In the genomic region with DNA sequence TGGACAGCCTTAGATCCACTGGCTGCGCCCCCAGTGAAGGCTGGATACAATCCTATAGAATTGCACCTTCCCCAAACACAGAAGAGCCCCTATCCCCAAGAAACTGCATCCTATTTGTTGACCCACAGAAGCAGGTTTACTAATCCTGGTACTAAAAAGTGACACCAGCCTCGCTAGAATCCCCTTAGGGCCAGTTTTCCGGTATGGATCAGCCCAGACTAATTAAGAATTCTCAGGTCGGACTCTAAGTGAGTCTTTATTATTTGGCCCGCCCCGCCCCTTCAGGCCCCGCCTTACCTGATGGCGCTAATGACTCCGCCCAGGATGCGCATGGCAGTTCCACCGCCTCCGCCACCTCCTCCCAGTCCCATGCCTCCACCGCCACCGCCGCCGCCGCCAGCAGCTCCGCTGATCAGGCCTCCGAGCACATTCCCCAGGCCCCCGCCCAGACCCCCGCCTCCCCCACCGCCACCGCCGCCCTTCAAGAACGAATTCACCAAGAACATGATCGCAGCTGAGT, we compare ENCODE assay signal across 8 mouse cellular contexts. TPM values are rescaled to one million over a fixed set of nuclear protein-coding genes. Genes with fewer than 3 reads are reported as not detected.
DNase-seq lines count a peak whose midpoint lies in the region; ATAC-seq and TF ChIP-seq lines count a peak whose summit lies in the region.

No protein-coding gene starts in this region.

- H3K4me3 ChIP-seq in hindbrain, postnatal 0 days (ENCODE audit: low read length), result peak overlapping the region; percentile 85

- peak; percentile 63 for DNase-seq in T-cell, adult 2 months (ENCODE audit: low spot score)
- peak; percentile 87 to 91 for DNase-seq in cerebellum, postnatal 10 days
- peak; percentile 56 to 63 for DNase-seq in gastrocnemius, adult 8-10 months (ENCODE audit: low spot score in 2 of 2)
- peak; percentile 84 for DNase-seq in hindbrain, postnatal 0 days (ENCODE audit: low spot score)
- peak; percentile 61 to 70 for DNase-seq in left cerebral cortex, postnatal 36 days (ENCODE audit: low spot score in 2 of 2)
- peak; percentile 66 for DNase-seq in right cerebral cortex, postnatal 14 days
- peak; percentile 74 for DNase-seq in urinary bladder, postnatal 25 days (ENCODE audit: low spot score)

- 0 out of 2 replicates have a peak, but pooled peaks cover 4% of the 10 kb centered on the region for H3K4me1 ChIP-seq in hindbrain, postnatal 0 days (ENCODE audit: insufficient read depth, low read length)

- peak overlapping the region; percentile 68 for H3K4me2 ChIP-seq in hindbrain, postnatal 0 days (ENCODE audit: low read depth, low read length)

- WGBS in hindbrain, postnatal 0 days, result 2% methylated on average over 21 of the region's 26 CpGs

- no peak for TF ChIP-seq CTCF in hindbrain, postnatal 0 days (IDR thresholded peaks at IDR 0.05; ENCODE audit: low read depth)

- intact Hi-C loops in left cerebral cortex, postnatal 36 days (cut with DNase I), result no loop called here

- peak overlapping the region; percentile 87 for H3K27ac ChIP-seq in hindbrain, postnatal 0 days

- ATAC-seq in hindbrain, postnatal 0 days, result peak; percentile 62
- ATAC-seq in megakaryocyte-erythroid progenitor cell, adult 5-6 weeks (replicated peaks; ENCODE audit: low FRiP score, low TSS enrichment, poor library complexity, severe bottlenecking), result peak; percentile 80

- H3K36me3 ChIP-seq in hindbrain, postnatal 0 days (ENCODE audit: insufficient read depth, low read length), result peaks cover 17% of the 10 kb centered on the region

- no peaks in the 10 kb centered on the region for H3K9me3 ChIP-seq in hindbrain, postnatal 0 days (ENCODE audit: low read length)

- no peaks in the 10 kb centered on the region for H3K27me3 ChIP-seq in hindbrain, postnatal 0 days (ENCODE audit: insufficient read depth, low read length)

- peak overlapping the region; percentile 83 for H3K9ac ChIP-seq in hindbrain, postnatal 0 days (replicated peaks; ENCODE audit: low read length)

RNA-seq across cellular contexts. Expression of a gene that starts 5.0 kb away (rescaled TPM):
- total RNA-seq in gastrocnemius, adult 8-10 months (2022), result 100 to 1,000 TPM; 164 to 196 (median 175) TPM
- total RNA-seq in hindbrain, postnatal 0 days (2014; rRNA removed), result 289 and 322 TPM in 2 replicates
- polyA plus RNA-seq in hindbrain, postnatal 0 days (2015; fragmentation: Nextera tagmentation; extraction: Ambion mirVana), result 83.8 and 84.6 TPM in 2 replicates
- 100 to 1,000 TPM; 175 to 181 TPM for total RNA-seq in left cerebral cortex, postnatal 36 days (2021)
- total RNA-seq in megakaryocyte-erythroid progenitor cell, adult 5-6 weeks (2014; fragmentation: Nextera tagmentation), result 148 and 186 TPM in 2 replicates
- total RNA-seq in megakaryocyte-erythroid progenitor cell, adult 5-6 weeks (2017), result 123 and 126 TPM in 2 replicates

RNA-seq across cellular contexts. Expression of a gene that starts 9.7 kb away (rescaled TPM):
- 100 to 1,000 TPM; 730 to 997 (median 888) TPM for total RNA-seq in gastrocnemius, adult 8-10 months (2022)
- total RNA-seq in hindbrain, postnatal 0 days (2014; rRNA removed), result not detected in 2 replicates
- 8.1 and 9.7 TPM in 2 replicates for polyA plus RNA-seq in hindbrain, postnatal 0 days (2015; fragmentation: Nextera tagmentation; extraction: Ambion mirVana)
- 1 to 10 TPM; 5.8 to 6.0 TPM for total RNA-seq in left cerebral cortex, postnatal 36 days (2021)
- total RNA-seq in megakaryocyte-erythroid progenitor cell, adult 5-6 weeks (2014; fragmentation: Nextera tagmentation), result 6.0 TPM in 1 of 2 replicates, not detected in the other
- total RNA-seq in megakaryocyte-erythroid progenitor cell, adult 5-6 weeks (2017), result not detected in 2 replicates

RNA-seq across cellular contexts. Expression of a gene that starts 24.1 kb away (rescaled TPM):
- total RNA-seq in gastrocnemius, adult 8-10 months (2022), result 10 to 100 TPM; 22.6 to 31.4 (median 26.4) TPM
- total RNA-seq in hindbrain, postnatal 0 days (2014; rRNA removed), result 40.6 and 46.4 TPM in 2 replicates
- 10.0 and 10.2 TPM in 2 replicates for polyA plus RNA-seq in hindbrain, postnatal 0 days (2015; fragmentation: Nextera tagmentation; extraction: Ambion mirVana)
- 10 to 100 TPM; 40.5 to 48.3 TPM for total RNA-seq in left cerebral cortex, postnatal 36 days (2021)
- total RNA-seq in megakaryocyte-erythroid progenitor cell, adult 5-6 weeks (2014; fragmentation: Nextera tagmentation), result 35.9 and 48.9 TPM in 2 replicates
- 103 and 108 TPM in 2 replicates for total RNA-seq in megakaryocyte-erythroid progenitor cell, adult 5-6 weeks (2017)

RNA-seq across cellular contexts. Expression of a gene that starts 38.1 kb away (rescaled TPM):
- 10 to 100 TPM; 55.8 to 67.4 (median 62.3) TPM for total RNA-seq in gastrocnemius, adult 8-10 months (2022)
- total RNA-seq in hindbrain, postnatal 0 days (2014; rRNA removed), result 65.9 and 98.4 TPM in 2 replicates
- 177 and 189 TPM in 2 replicates for polyA plus RNA-seq in hindbrain, postnatal 0 days (2015; fragmentation: Nextera tagmentation; extraction: Ambion mirVana)
- 10 to 100 TPM; 45.6 to 53.4 TPM for total RNA-seq in left cerebral cortex, postnatal 36 days (2021)
- 91.3 and 106 TPM in 2 replicates for total RNA-seq in megakaryocyte-erythroid progenitor cell, adult 5-6 weeks (2014; fragmentation: Nextera tagmentation)
- total RNA-seq in megakaryocyte-erythroid progenitor cell, adult 5-6 weeks (2017), result 42.0 and 46.5 TPM in 2 replicates

RNA-seq across cellular contexts. Expression of a gene that starts 38.4 kb away (rescaled TPM):
- total RNA-seq in gastrocnemius, adult 8-10 months (2022), result 10 to 100 TPM; 26.8 to 38.6 (median 31.1) TPM
- total RNA-seq in hindbrain, postnatal 0 days (2014; rRNA removed), result 123 and 129 TPM in 2 replicates
- polyA plus RNA-seq in hindbrain, postnatal 0 days (2015; fragmentation: Nextera tagmentation; extraction: Ambion mirVana), result 466 and 473 TPM in 2 replicates
- total RNA-seq in left cerebral cortex, postnatal 36 days (2021), result 100 to 1,000 TPM; 135 to 142 TPM
- total RNA-seq in megakaryocyte-erythroid progenitor cell, adult 5-6 weeks (2014; fragmentation: Nextera tagmentation), result 86.4 and 117 TPM in 2 replicates
- total RNA-seq in megakaryocyte-erythroid progenitor cell, adult 5-6 weeks (2017), result 26.2 and 49.4 TPM in 2 replicates

Comparison
In these comparisons a context has a peak if more than half of its experiments do, and no peak if none do; other contexts are left out.
1. Peak in every context shown above with its lines: DNase-seq, ATAC-seq, H3K4me3 ChIP-seq and H3K27ac ChIP-seq.
2. RNA of a gene that starts 9.7 kb away (total RNA-seq): 730 to 997 TPM in gastrocnemius, adult 8-10 months; 6.0 TPM in megakaryocyte-erythroid progenitor cell, adult 5-6 weeks, 5.8 to 6.0 TPM in left cerebral cortex, postnatal 36 days and not detected in hindbrain, postnatal 0 days; every median in the first group is over 100 times any median in the second.